Mouse (Mus musculus) small intestine, adult 2 months (tissue): Measurements from ENCODE around the gene Pam.

ENCODE experiments used
- CTCF ChIP-seq: fragments of 200-500 bp; IDR thresholded peaks from 2 replicates; pipeline ENCODE4 v1.5.1; 2012; ENCODE audit warnings: low read depth, mild to moderate bottlenecking, control low read depth, inconsistent platforms, low read length, moderate library complexity, mixed read lengths; ENCODE audit not compliant: insufficient replicate concordance, insufficient read length; ENCODE audit errors: extremely low read depth
- POLR2A ChIP-seq: fragments of 200-500 bp; IDR thresholded peaks from 2 replicates; pipeline ENCODE4 v1.6.1; 2012; ENCODE audit warnings: low read depth, mild to moderate bottlenecking, control low read depth, inconsistent platforms, low read length, moderate library complexity

DNA sequence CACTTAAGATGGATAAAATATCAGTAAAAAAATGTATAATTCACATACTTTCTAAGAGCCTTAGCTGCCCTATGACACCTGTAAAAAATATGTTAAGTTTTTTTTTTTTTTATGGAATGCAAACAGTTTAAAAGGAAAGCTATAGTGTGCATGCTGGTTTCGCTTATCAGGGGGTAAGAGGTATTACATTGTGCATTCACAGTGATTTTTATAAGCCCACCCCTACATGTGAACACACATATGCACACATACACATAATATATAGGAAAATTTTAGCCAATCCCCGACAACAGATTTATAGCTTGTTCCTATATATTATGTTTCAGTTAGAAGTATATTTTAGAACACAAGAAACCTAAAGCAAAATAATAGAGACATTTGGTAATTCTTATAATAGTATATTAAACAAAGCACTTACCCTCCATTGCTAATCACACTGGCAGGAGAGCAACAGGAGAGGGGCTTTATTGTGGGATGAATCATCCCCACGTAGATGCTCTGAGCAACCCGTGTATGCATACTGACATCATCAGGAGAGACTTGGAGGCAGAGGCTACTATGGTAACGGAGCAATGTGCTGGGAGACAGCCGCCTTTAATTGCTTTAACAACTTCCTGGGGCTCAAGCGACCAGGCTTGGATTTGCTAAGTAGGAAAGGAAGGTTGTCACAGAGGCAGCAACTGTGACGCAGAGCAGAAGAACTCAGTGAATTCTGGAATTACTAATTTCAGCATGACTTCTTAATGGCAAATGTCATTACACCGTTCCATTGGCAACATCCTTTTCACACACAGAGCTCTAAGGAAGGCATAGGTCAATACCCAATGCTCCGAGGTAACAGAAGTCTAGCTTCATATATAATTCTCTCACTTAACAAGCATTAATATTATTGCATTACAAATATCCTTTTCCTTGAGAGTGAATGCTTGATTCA, 47.9 kb downstream of the Pam start:
- TF ChIP-seq CTCF (no peak), POLR2A (no peak)
